Mouse (Mus musculus) ES-E14 (cell line): ENCODE measurements around the gene Selenow.

Source experiments
- CHD2 ChIP-seq: IDR thresholded peaks from 2 replicates; pipeline ENCODE4 v1.6.1; 2014; ENCODE audit warnings: mild to moderate bottlenecking, low read depth, low read length, inconsistent platforms
- HCFC1 ChIP-seq: IDR thresholded peaks from 2 replicates; pipeline ENCODE4 v1.6.1; 2012; ENCODE audit warnings: low read length, inconsistent platforms, borderline replicate concordance; ENCODE audit not compliant: insufficient read depth
- MAFK ChIP-seq: IDR thresholded peaks from 2 replicates; pipeline ENCODE4 v1.6.1; 2014; ENCODE audit warnings: mild to moderate bottlenecking, low read depth, low read length, inconsistent platforms; ENCODE audit not compliant: insufficient read depth
- ZC3H11A ChIP-seq: IDR thresholded peaks from 2 replicates; pipeline ENCODE4 v1.6.1; 2012; ENCODE audit warnings: low read depth, mild to moderate bottlenecking, inconsistent platforms, low read length, borderline replicate concordance
- ZNF384 ChIP-seq: IDR thresholded peaks from 2 replicates; pipeline ENCODE4 v1.6.1; 2012; ENCODE audit warnings: low read depth, low read length, inconsistent platforms

DNA sequence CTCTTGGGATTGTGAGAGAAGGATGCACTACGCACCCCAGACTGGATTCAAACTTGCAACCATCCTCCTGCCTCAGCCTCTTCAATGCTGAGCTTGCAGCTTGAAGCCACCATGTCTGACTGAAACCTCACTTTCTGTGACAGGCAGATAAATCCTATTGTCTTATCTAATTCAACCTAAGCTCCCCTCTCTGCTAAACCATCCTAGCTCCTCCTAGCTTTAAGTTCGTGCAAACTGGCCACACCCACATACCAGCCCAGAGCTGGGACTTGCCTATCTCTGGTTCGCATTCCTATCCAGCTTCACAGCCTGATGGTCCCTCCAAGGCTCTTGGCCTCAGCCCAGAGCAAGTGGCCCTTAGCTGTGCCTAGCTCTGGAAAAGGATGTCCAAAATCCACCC, 30.2 kb upstream of the Selenow start:
- TF ChIP-seq ZC3H11A, result no peak
- no peak for TF ChIP-seq MAFK
- no peak for TF ChIP-seq HCFC1
- no peak for TF ChIP-seq ZNF384
- no peak for TF ChIP-seq CHD2
